Mouse (Mus musculus): ENCODE measurements around the gene Dicer1. TPM values are rescaled to one million over a fixed set of nuclear protein-coding genes. Genes with fewer than 3 reads are reported as not detected.

Gene Dicer1
- polyA plus RNA-seq, 1 experiment from 2014 or later: 42.1 TPM

GRCm38 (mm10) chr12:104695514-104695913 is 56.2 kb downstream of the Dicer1 start:
- no peak overlapping the region for H3K27ac ChIP-seq
- WGBS: 88% methylated on average over 2 of the region's 2 CpGs
- ATAC-seq (replicated peaks): no peak
- H3K9ac ChIP-seq: no peak overlapping the region
- peaks cover 26% of the 10 kb centered on the region for H3K36me3 ChIP-seq (replicated peaks)
- no peak overlapping the region for H3K4me2 ChIP-seq
- peaks cover 6% of the 10 kb centered on the region; the same call in 1 of the 2 replicates for H3K4me1 ChIP-seq
- no peaks in the 10 kb centered on the region for H3K9me3 ChIP-seq
- no peaks in the 10 kb centered on the region for H3K27me3 ChIP-seq (replicated peaks)
- H3K4me3 ChIP-seq: no peak overlapping the region

- no peak overlapping the region for H3K4me2 ChIP-seq
- no peak overlapping the region for H3K9ac ChIP-seq
- no peaks in the 10 kb centered on the region for H3K9me3 ChIP-seq
- WGBS: 46% methylated on average over 12 of the region's 12 CpGs
- peaks cover 21% of the 10 kb centered on the region for H3K36me3 ChIP-seq (replicated peaks)
- no peaks in the 10 kb centered on the region for H3K27me3 ChIP-seq (replicated peaks)
- no peak overlapping the region for H3K27ac ChIP-seq
- H3K4me1 ChIP-seq: peaks cover 6% of the 10 kb centered on the region; the same call in 1 of the 2 replicates
- no peak overlapping the region for H3K4me3 ChIP-seq
- no peak; the same call in 1 of the 2 replicates for ATAC-seq (replicated peaks)
Observed at GRCm38 (mm10) chr12:104692864-104693263, 58.9 kb downstream of the Dicer1 start.

- Histone ChIP-seq H3K36me3 (replicated peaks) (peaks cover 15% of the 10 kb centered on the region), H3K9ac (no peak overlapping the region), H3K4me3 (no peak overlapping the region), H3K4me1 (peaks cover 6% of the 10 kb centered on the region; the same call in 1 of the 2 replicates), H3K9me3 (no peaks in the 10 kb centered on the region), H3K27me3 (replicated peaks) (no peaks in the 10 kb centered on the region), H3K4me2 (no peak overlapping the region), H3K27ac (no peak overlapping the region)
- ATAC-seq (replicated peaks): no peak
- whole genome bisulfite sequencing: 90% methylated on average over 7 of the region's 7 CpGs
Observed at GRCm38 (mm10) chr12:104690412-104690811, 61.3 kb downstream of the Dicer1 start.

GRCm38 (mm10) chr12:104688870-104689269 is 62.9 kb downstream of the Dicer1 start:
- no peak overlapping the region for H3K4me3 ChIP-seq
- H3K9ac ChIP-seq: no peak overlapping the region
- H3K4me1 ChIP-seq: peaks cover 6% of the 10 kb centered on the region; the same call in 1 of the 2 replicates
- H3K4me2 ChIP-seq: no peak overlapping the region
- ATAC-seq (replicated peaks): no peak
- 84% methylated on average over 11 of the region's 11 CpGs for WGBS
- H3K9me3 ChIP-seq: no peaks in the 10 kb centered on the region
- H3K27me3 ChIP-seq (replicated peaks): no peaks in the 10 kb centered on the region
- peaks cover 9% of the 10 kb centered on the region for H3K36me3 ChIP-seq (replicated peaks)
- H3K27ac ChIP-seq: no peak overlapping the region

GRCm38 (mm10) chr12:104684411-104684931 is 67.3 kb downstream of the Dicer1 start:
- H3K9ac ChIP-seq: no peak overlapping the region

GRCm38 (mm10) chr12:104679819-104680132 is 72.0 kb downstream of the Dicer1 start:
- no peak overlapping the region for H3K4me2 ChIP-seq
- no peak overlapping the region for H3K9ac ChIP-seq
- no peak overlapping the region for H3K4me3 ChIP-seq
- no peaks in the 10 kb centered on the region for H3K27me3 ChIP-seq (replicated peaks)
- H3K27ac ChIP-seq: no peak overlapping the region
- no peaks in the 10 kb centered on the region for H3K36me3 ChIP-seq (replicated peaks)
- no peaks in the 10 kb centered on the region for H3K9me3 ChIP-seq
- no peak for ATAC-seq (replicated peaks)
- H3K4me1 ChIP-seq: peaks cover 16% of the 10 kb centered on the region
- 71% methylated on average over 8 of the region's 8 CpGs for WGBS

More at GRCm38 (mm10) chr12:104684411-104684931, 67.3 kb downstream of the Dicer1 start:
- H3K4me2 ChIP-seq: no peak overlapping the region
- no peak overlapping the region for H3K27ac ChIP-seq
- WGBS: 83% methylated on average over 8 of the region's 8 CpGs
- H3K4me1 ChIP-seq: peaks cover 3% of the 10 kb centered on the region
- ATAC-seq (replicated peaks): peak; percentile 53; the same call in 1 of the 2 replicates
- H3K36me3 ChIP-seq (replicated peaks): no peaks in the 10 kb centered on the region
- no peaks in the 10 kb centered on the region for H3K27me3 ChIP-seq (replicated peaks)
- H3K4me3 ChIP-seq: no peak overlapping the region
- H3K9me3 ChIP-seq: no peaks in the 10 kb centered on the region

- ATAC-seq (replicated peaks): peak; percentile 47; the same call in 1 of the 2 replicates
Observed at GRCm38 (mm10) chr12:104679121-104679818, 72.5 kb downstream of the Dicer1 start.

GRCm38 (mm10) chr12:104678462-104678861 is 73.3 kb downstream of the Dicer1 start:
- Histone ChIP-seq H3K4me2 (peak overlapping the region; percentile 41), H3K9ac (no peak overlapping the region), H3K36me3 (replicated peaks) (no peaks in the 10 kb centered on the region), H3K4me1 (peaks cover 16% of the 10 kb centered on the region), H3K4me3 (no peak overlapping the region), H3K9me3 (no peaks in the 10 kb centered on the region), H3K27me3 (replicated peaks) (no peaks in the 10 kb centered on the region), H3K27ac (no peak overlapping the region)
- 35% methylated on average over 13 of the region's 14 CpGs for WGBS
- no peak for ATAC-seq (replicated peaks)

More at GRCm38 (mm10) chr12:104679121-104679818, 72.5 kb downstream of the Dicer1 start:
- H3K4me3 ChIP-seq: no peak overlapping the region
- H3K27ac ChIP-seq: no peak overlapping the region
- 31% methylated on average over 26 of the region's 26 CpGs for WGBS
- 0 out of 2 replicates have a peak overlapping the region, but pooled peaks have one; percentile 32 for H3K9ac ChIP-seq
- peaks cover 16% of the 10 kb centered on the region for H3K4me1 ChIP-seq
- no peaks in the 10 kb centered on the region for H3K27me3 ChIP-seq (replicated peaks)
- no peaks in the 10 kb centered on the region for H3K9me3 ChIP-seq
- H3K4me2 ChIP-seq: peak overlapping the region; percentile 41
- no peaks in the 10 kb centered on the region for H3K36me3 ChIP-seq (replicated peaks)

GRCm38 (mm10) chr12:104677371-104677924 is 74.3 kb downstream of the Dicer1 start:
- H3K36me3 ChIP-seq (replicated peaks): no peaks in the 10 kb centered on the region
- no peak overlapping the region for H3K9ac ChIP-seq
- WGBS: 91% methylated on average over 9 of the region's 9 CpGs
- peaks cover 16% of the 10 kb centered on the region for H3K4me1 ChIP-seq
- no peaks in the 10 kb centered on the region for H3K9me3 ChIP-seq
- H3K4me3 ChIP-seq: no peak overlapping the region
- 0 out of 2 replicates have a peak, but pooled peaks have one; percentile 7 for ATAC-seq (replicated peaks)
- no peaks in the 10 kb centered on the region for H3K27me3 ChIP-seq (replicated peaks)
- no peak overlapping the region for H3K27ac ChIP-seq
- no peak overlapping the region for H3K4me2 ChIP-seq

GRCm38 (mm10) chr12:104676535-104677370 is 75.0 kb downstream of the Dicer1 start:
- peak; percentile 57; the same call in 1 of the 2 replicates for ATAC-seq (replicated peaks)
- no peaks in the 10 kb centered on the region for H3K36me3 ChIP-seq (replicated peaks)
- H3K9ac ChIP-seq: no peak overlapping the region
- H3K4me3 ChIP-seq: no peak overlapping the region
- H3K27ac ChIP-seq: no peak overlapping the region
- H3K9me3 ChIP-seq: no peaks in the 10 kb centered on the region
- H3K27me3 ChIP-seq (replicated peaks): no peaks in the 10 kb centered on the region
- no peak overlapping the region for H3K4me2 ChIP-seq
- H3K4me1 ChIP-seq: peaks cover 16% of the 10 kb centered on the region
- 64% methylated on average over 13 of the region's 13 CpGs for WGBS

GRCm38 (mm10) chr12:104672976-104673375 is 78.8 kb downstream of the Dicer1 start:
- H3K9ac ChIP-seq: no peak overlapping the region
- no peaks in the 10 kb centered on the region for H3K9me3 ChIP-seq
- H3K27ac ChIP-seq: no peak overlapping the region
- no peak overlapping the region for H3K4me2 ChIP-seq
- H3K4me1 ChIP-seq: no peaks in the 10 kb centered on the region
- H3K36me3 ChIP-seq (replicated peaks): no peaks in the 10 kb centered on the region
- no peak for ATAC-seq (replicated peaks)
- WGBS: 73% methylated on average over 5 of the region's 5 CpGs
- H3K27me3 ChIP-seq (replicated peaks): no peaks in the 10 kb centered on the region
- no peak overlapping the region for H3K4me3 ChIP-seq

GRCm38 (mm10) chr12:104672406-104672805 is 79.3 kb downstream of the Dicer1 start:
- Histone ChIP-seq H3K4me2 (no peak overlapping the region), H3K36me3 (replicated peaks) (no peaks in the 10 kb centered on the region), H3K27ac (no peak overlapping the region), H3K9ac (no peak overlapping the region), H3K9me3 (no peaks in the 10 kb centered on the region), H3K27me3 (replicated peaks) (no peaks in the 10 kb centered on the region), H3K4me3 (no peak overlapping the region), H3K4me1 (no peaks in the 10 kb centered on the region)
- WGBS: 59% methylated on average over 10 of the region's 10 CpGs
- no peak for ATAC-seq (replicated peaks)
